Mouse (Mus musculus) cerebellum, adult 18-20 months (tissue): ENCODE results near the gene Cenpm.
"Not testable (repeated sequence)": the region's sequence is repeated elsewhere in the genome, so short reads cannot be mapped to it uniquely, and the experiment has no call there.

Experiments
- DNase-seq, 2 experiments: peaks; one replicate each; pipeline ENCODE4 v3.0.0; 2021

Cenpm gene

DNA sequence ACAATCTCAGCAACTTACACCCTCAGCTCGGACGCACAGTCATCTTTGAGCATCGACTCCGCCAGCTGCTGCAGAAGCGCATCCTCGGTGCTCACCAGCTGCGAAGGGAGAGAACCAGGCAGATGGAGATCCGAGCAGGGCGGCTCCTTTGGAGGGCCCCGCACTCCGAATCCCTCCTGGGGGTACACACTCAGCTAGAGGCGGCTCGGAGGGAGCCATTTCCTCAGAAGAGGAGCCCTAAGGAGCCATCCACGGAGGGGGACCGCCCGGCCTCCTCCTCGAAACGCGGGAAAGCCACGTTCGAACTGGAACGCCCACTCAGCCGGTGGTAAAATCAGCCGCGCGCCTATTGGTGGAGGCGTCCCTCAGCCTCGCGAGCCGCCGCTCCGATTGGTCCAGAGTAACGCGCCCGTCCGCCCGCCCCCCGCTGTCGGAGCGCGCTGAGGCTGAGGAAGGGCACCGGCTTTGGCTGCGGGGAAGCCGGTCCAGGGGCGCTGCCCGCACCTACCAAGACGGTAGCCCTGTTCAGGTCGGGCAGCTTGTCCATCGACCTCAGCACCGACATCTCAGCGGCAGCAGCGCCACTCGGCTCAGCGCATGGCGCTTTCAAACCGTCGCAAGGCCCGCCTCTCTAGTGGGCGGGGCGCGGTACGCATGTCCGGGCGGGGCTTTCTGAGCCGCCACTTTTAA is at the start of gene Cenpm:
Gene Cenpm (minus strand): TSS at position 634 of the 690 bp plus-strand sequence.
- DNase-seq, result peak; percentile 94 to 95

DNA sequence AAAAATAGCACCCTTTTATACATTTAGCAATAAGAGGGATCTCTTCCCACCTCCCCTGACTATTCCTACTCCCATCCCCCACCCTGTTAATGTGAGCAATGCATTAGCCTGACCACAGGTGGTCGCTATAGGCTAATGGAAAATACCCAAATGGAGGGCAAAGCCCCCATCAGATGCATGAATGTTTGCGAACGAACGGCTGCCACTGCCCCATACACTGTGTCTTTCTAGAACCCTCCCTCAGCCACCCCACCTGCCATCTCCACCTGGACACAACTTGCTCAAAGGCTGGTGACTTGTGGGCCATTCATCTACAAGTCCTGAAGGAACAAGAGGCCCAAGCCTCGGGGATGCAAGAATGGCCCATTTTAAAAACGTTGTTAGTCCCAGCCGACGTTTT is 49.5 kb upstream of the Cenpm start:
- DNase-seq, result no peak

DNA sequence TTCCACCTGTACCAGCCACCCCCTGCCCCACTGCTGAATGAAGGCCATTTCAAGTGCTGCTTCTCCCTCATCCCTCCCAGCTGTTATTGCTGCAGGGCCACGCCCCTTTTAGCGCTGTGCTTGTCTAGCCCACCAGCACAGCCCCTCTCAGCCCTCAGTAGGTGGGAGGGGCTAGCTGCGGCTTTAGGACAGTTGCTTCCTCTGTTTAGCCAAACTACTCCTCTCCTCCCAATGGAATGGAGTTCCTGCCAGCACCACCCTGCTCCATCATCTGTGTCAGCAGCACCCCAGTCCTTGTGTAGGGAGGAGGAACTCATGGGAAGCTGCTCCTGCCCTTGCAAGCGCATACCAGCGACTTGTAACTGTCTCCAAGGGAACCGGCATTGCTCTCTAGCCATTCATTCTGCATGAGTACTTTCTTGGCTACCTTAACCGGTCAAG is 48.7 kb upstream of the Cenpm start:
- DNase-seq, result no peak

- no peak for DNase-seq
Observed at GRCm38 (mm10) chr15:82292851-82293250, 48.3 kb upstream of the Cenpm start.

- no peak for DNase-seq
Observed at GRCm38 (mm10) chr15:82290252-82290651, 45.7 kb upstream of the Cenpm start.

DNA sequence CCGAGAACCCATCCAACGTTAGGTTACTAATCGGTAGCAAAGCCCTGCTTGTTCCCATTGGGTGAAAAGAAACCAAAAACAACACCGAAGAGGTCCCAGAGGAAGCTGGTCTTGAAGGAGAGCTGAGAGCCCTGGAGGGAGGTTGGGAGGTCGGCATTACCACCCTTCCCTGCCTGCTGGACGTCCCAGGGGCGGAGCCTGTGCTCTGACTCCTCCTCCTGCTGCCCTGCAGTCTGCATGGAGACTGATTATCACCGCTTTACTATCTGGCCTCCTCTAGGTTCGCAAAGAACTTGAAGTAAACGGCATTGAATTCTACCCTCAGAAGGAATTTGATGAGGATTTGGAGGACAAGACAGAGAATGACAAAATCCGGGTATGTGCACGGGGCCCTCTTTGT is 41.6 kb upstream of the Cenpm start:
- no peak for DNase-seq

DNA sequence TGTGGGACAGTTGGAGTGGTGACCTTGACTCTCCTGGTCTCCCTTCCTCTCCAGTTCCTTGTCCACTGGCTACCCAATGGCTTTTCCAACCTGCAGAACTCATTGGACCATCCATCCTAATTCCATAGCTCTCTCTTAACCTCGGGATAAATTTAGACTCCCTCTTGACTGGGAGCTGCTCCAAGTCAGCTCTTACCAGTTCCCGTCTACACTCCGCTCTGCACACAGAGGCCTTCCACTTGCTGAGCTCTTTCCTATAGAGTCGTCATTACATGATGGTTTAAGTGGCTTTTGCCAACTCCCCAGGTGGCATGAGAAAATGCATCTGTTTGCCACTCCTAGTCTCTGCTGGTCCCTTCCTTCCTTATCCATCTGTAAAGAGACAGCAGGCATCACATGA is 36.1 kb upstream of the Cenpm start:
- no peak for DNase-seq

DNA sequence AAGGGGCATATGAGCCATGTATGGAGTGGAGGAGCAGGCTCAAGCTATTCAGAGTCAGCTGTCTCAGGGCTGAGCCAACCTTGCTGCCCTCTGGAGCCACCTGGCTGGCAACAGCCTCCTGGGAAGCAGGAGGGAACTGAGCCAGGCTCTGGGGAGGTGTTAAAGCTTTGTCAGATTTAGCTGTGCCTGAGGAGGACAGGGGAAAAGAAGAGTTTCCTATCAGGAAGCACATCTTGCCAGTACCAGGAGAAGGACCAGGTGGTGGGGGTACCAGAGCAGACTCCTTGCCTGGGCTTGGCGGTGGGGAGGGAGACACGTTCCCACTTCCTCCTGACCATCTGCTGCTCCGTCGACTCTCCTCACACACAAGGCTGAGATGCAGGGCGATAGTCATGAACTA is 33.0 kb upstream of the Cenpm start:
- DNase-seq, result peak; percentile 87 to 92

- DNase-seq, result peak; percentile 90 to 93
Observed at GRCm38 (mm10) chr15:82274927-82275901, 30.7 kb upstream of the Cenpm start.

- DNase-seq, result no peak
Observed at GRCm38 (mm10) chr15:82274593-82274926, 30.0 kb upstream of the Cenpm start, which contains the start of gene Sept3. Sept3 (plus strand) TSS chr15:82274893.

DNA sequence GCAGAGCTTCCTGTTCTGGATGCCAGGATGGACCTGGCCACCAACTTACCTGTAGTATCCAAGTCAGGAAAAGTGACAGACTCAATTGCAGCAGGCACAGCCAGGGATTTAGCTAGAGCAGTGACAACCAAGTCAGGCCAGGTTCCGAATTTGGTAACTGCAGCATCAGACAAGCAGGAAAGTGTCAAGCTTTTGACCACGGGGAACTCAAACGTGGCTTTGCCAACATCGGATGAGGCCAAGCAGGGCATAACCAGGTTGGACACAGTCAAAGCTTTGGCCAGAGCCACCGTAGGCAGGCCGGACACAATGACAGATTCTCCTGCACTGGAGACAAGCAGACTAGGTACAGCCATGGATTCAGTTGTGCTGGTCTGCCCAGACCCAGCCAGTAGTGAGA is 27.7 kb upstream of the Cenpm start:
- peak; percentile 56 to 60 for DNase-seq

GRCm38 (mm10) chr15:82271201-82271600 is 26.7 kb upstream of the Cenpm start:
- peak; percentile 88 to 91 for DNase-seq

GRCm38 (mm10) chr15:82268783-82269182 is 24.2 kb upstream of the Cenpm start:
- DNase-seq, result peak; percentile 69 to 78

DNA sequence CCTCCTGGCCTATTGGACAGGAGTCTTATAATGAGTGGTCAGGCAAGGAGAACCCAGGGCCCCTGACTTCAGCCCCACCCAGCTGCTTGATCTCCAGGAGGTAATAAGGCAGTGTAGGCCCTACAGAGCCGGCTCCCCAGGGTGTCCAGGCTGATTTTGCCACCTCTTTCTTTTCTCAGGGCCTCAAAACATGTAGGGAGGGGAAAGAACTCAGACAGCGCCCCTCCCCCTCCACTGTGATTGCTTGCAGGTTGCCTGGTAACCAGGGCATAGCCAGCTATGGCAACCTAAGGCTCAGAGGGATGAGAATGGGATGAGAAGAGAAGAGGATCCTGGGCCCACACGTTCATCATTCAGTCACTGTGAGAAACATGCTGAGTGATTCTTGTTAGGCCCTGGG is 23.6 kb upstream of the Cenpm start:
- no peak for DNase-seq

- DNase-seq, result peak; percentile 70 to 84
Observed at GRCm38 (mm10) chr15:82266356-82266755, 21.8 kb upstream of the Cenpm start.

DNA sequence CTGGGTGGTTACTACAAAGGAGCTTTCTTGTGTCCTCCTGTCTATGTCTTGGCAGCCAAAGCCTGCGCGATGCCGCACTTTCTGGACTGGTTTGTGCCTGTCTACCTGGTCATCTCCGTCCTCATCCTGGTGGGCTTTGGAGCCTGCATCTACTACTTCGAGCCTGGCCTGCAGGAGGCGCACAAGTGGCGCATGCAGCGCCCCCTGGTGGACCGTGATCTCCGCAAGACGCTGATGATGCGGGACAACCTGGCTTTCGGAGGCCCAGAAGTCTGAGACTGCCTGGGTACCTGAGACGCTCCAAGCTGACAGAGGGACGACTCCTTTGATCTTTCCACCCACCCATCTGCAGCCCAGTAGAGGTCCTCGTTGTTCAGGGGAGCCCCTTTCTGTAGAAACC is 15.0 kb upstream of the Cenpm start:
- peak; percentile 66 to 81 for DNase-seq

- DNase-seq, result peak; percentile 74 to 81
Observed at GRCm38 (mm10) chr15:82255944-82256383, 11.4 kb upstream of the Cenpm start.

- no peak for DNase-seq
Observed at GRCm38 (mm10) chr15:82255248-82255647, 10.7 kb upstream of the Cenpm start.

GRCm38 (mm10) chr15:82252097-82252496 is 7.5 kb upstream of the Cenpm start, which contains the start of gene 1500009C09Rik:
1500009C09Rik (plus strand) TSS chr15:82252397.
- no peak for DNase-seq

- no peak for DNase-seq
Observed at GRCm38 (mm10) chr15:82251579-82251978, 7.0 kb upstream of the Cenpm start.

GRCm38 (mm10) chr15:82247131-82247776 is 2.7 kb upstream of the Cenpm start:
- DNase-seq, result no peak

GRCm38 (mm10) chr15:82244805-82245161 is 235 bp upstream of the Cenpm start:
- not testable (repeated sequence) for DNase-seq

GRCm38 (mm10) chr15:82243742-82244114 is 820 bp downstream of the Cenpm start:
- DNase-seq, result no peak
